Mouse (Mus musculus) gastrocnemius, postnatal 14 days (tissue): ENCODE data around the gene Itgb3bp. TPM values are rescaled to one million over a fixed set of nuclear protein-coding genes. Genes with fewer than 3 reads are reported as not detected.

Experiments used
- DNase-seq: peaks from one replicate; pipeline ENCODE4 v3.0.0; 2021; ENCODE audit warnings: mixed read lengths
- intact Hi-C: fragments of 180-260 bp; cut with DNase I; formaldehyde crosslinking; loops from one replicate; pipeline ENCODE4 v1.15.1; 2025; ENCODE audit warnings: low total_unique reads
- total RNA-seq, 2 experiments: library from RNA; stranded (reverse); gene quantifications; 2 replicates each; pipeline ENCODE4 v1.2.3; 2021

The Itgb3bp gene
- total RNA-seq, 2 experiments from 2014 or later, result 4.1 TPM

- intact Hi-C loops, result loop anchor here (10.0 kb wide), 1 partner anchor 595 kb away; no protein-coding TSS in a partner anchor
- DNase-seq, result no peak
Measured at GRCm38 (mm10) chr4:99939711-99940505, 10.3 kb upstream of the Itgb3bp start.

GRCm38 (mm10) chr4:99936278-99936677, 6.7 kb upstream of the Itgb3bp start:
- no peak for DNase-seq

GRCm38 (mm10) chr4:99934859-99935258, 5.2 kb upstream of the Itgb3bp start:
- intact Hi-C loops, result no loop called here
- DNase-seq, result no peak

More at GRCm38 (mm10) chr4:99936278-99936677, 6.7 kb upstream of the Itgb3bp start:
- intact Hi-C loops, result no loop called here

GRCm38 (mm10) chr4:99931807-99932206, 2.2 kb upstream of the Itgb3bp start:
- intact Hi-C loops, result no loop called here
- peak; percentile 15 for DNase-seq

GRCm38 (mm10) chr4:99931240-99931580, 1.6 kb upstream of the Itgb3bp start:
- intact Hi-C loops, result no loop called here
- DNase-seq, result no peak

- intact Hi-C loops, result no loop called here
Measured at GRCm38 (mm10) chr4:99930518-99931239, 1.1 kb upstream of the Itgb3bp start.

GRCm38 (mm10) chr4:99929149-99929612, 432 bp downstream of the Itgb3bp start, which contains the start of gene Pgm1:
Gene Pgm1 (plus strand): TSS chr4:99929414.
- intact Hi-C loops, result no loop called here
- peak; percentile 90 for DNase-seq

More at GRCm38 (mm10) chr4:99930518-99931239, 1.1 kb upstream of the Itgb3bp start:
- peak; percentile 54 for DNase-seq

- intact Hi-C loops, result no loop called here
Measured at GRCm38 (mm10) chr4:99928521-99928920, 1.1 kb downstream of the Itgb3bp start.

GRCm38 (mm10) chr4:99926380-99926779, 3.2 kb downstream of the Itgb3bp start:
- no peak for DNase-seq
- intact Hi-C loops, result no loop called here

More at GRCm38 (mm10) chr4:99928521-99928920, 1.1 kb downstream of the Itgb3bp start:
- no peak for DNase-seq

- intact Hi-C loops, result no loop called here
- DNase-seq, result no peak
Measured at GRCm38 (mm10) chr4:99913894-99914451, 15.6 kb downstream of the Itgb3bp start.

- DNase-seq, result no peak
- intact Hi-C loops, result no loop called here
Measured at GRCm38 (mm10) chr4:99882405-99882804, 47.2 kb downstream of the Itgb3bp start.

- intact Hi-C loops, result no loop called here
- DNase-seq, result no peak
Measured at GRCm38 (mm10) chr4:99881882-99882281, 47.7 kb downstream of the Itgb3bp start.

GRCm38 (mm10) chr4:99829094-99830073, 100.2 kb downstream of the Itgb3bp start, which contains the start of gene Efcab7:
Gene Efcab7 (plus strand): TSS chr4:99829198.
- peak; percentile 79 for DNase-seq
- intact Hi-C loops, result no loop called here

- no peak for DNase-seq
- intact Hi-C loops, result no loop called here
Measured at GRCm38 (mm10) chr4:99828739-99829093, 100.9 kb downstream of the Itgb3bp start.

- no peak for DNase-seq
- intact Hi-C loops, result no loop called here
Measured at GRCm38 (mm10) chr4:99828337-99828736, 101.3 kb downstream of the Itgb3bp start.

- no peak for DNase-seq
- intact Hi-C loops, result no loop called here
Measured at GRCm38 (mm10) chr4:99816697-99817460, 112.7 kb downstream of the Itgb3bp start.

- no peak for DNase-seq
- intact Hi-C loops, result no loop called here
Measured at GRCm38 (mm10) chr4:99792365-99792764, 137.2 kb downstream of the Itgb3bp start.

GRCm38 (mm10) chr4:99773041-99773440, 156.6 kb downstream of the Itgb3bp start:
- intact Hi-C loops, result no loop called here
- DNase-seq, result no peak
